Mouse (Mus musculus): ENCODE data around the gene Nfyb.

Nfyb gene

DNA sequence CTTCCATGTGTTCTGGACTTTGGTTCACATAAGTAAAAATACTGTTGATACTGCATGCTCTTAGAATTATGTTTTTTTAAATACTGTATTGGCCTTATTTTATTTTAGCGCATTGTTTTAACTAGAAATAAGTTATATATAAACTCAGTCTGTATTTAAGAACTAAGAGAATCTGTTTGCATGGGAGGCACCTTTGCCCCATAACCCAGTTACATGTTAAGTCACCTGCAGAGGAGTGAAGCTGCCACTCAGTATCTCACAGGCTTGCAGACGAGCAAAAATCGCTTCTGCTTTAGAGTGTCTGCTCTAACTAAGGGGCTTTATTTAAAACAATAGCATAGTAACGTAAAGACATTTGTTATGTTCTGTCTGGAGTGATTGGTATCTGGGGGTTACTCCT, 22.1 kb downstream of the Nfyb start:
- DNase-seq, result no peak

DNA sequence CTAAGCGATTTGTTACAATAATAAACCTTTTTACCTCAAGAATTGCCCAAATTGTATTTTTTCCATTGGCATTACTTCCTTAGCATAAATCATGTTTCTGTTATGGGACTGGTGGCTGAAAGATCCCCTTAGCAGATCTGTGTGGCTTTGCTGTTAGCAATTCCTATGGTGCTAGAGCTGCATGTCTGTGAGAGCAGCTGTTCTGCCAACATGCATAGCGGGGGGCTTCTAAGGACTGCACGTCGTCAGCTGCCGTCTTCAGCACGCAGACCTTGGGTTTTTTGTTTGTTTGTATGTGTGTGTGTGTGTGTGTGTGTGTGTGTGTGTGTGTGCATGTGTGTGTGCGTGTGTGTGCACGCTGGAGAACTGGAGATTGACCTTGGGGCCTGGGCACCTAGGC, 22.6 kb downstream of the Nfyb start:
- DNase-seq, result no peak

DNA sequence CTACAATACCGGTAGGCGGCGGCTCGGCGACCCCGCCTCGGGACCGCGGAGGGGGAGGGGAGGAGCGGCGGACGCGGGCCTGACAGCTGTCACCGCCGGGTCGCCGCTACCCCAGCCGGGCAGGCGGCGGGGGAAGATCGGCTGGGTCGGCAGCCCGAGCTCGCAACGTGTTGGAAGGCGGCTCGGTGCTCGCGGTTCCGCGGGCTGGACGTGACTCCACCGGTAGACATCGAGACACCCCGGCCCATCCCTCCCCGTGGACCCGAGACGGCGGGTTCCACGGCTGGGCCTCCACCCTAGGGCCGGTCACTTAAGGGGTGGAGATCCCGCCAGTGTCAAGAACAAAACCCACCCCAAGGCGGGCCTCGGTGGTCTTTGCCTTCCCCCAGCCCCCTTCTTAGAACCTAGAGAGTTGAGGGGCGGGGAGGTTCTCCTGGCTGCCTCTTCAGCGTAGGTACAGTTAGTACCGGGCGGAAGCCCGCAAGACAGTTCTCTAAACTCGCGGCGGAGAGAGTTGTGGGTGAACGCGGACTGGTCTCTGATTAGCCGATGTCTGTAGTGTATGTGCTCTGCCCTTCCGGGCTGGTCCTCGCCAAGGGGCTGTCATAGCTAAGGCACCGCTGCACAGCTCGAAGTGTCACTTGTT, 64.5 kb downstream of the Nfyb start:
- peak; percentile 40 for DNase-seq

DNA sequence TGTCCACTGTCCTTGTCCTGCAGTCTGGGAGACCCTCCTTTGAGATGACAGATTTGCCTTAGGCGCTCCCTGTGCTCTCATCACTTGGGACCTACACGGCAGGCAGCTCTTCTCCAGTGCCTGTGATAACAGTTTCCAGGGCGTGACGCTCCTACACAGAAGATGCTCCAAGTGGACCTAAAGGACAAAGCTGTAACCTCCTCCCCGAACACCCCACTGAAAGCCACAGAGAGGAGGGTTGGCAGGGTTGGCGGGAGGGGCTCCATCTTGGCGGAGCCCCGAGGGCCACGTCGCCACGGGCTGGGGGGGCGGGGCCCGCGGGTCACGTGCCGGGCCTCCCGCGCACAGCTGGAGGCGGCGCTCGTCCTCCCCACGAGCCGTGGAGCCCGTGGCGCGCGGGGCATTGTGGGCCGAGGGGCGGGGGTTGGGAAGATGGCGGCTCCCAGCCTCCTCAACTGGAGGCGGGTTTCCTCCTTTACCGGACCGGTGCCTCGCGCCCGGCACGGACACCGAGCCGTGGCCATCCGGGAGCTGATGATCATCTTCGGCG, 65.2 kb downstream of the Nfyb start:
- peak; percentile 94 for DNase-seq

Measured in kidney, postnatal 10 days (tissue).